Mouse (Mus musculus) embryonic facial prominence, embryonic 13.5 days (tissue): ENCODE data around the gene Rarb. TPM values are rescaled to one million over a fixed set of nuclear protein-coding genes. Genes with fewer than 3 reads are reported as not detected.

ENCODE experiments used
- ATAC-seq: fragments of 200-750 bp; cut with Nextera tagmentation; 2 replicates; pipeline ENCODE4 v1.8.0; 2017; ENCODE audit warnings: low read depth; ENCODE audit not compliant: insufficient number of reproducible peaks, insufficient read depth, low FRiP score, low TSS enrichment
- H3K27ac ChIP-seq: fragments of 300-500 bp; sonication (generic); 2 replicates; pipeline ENCODE4 v1.5.1; 2015; ENCODE audit warnings: moderate library complexity, mild to moderate bottlenecking, inconsistent platforms
- H3K27me3 ChIP-seq: fragments of 300-500 bp; sonication (generic); 2 replicates; pipeline ENCODE4 v1.6.1; 2015; ENCODE audit warnings: mild to moderate bottlenecking, inconsistent platforms
- H3K36me3 ChIP-seq: fragments of 300-500 bp; sonication (generic); 2 replicates; pipeline ENCODE4 v1.6.1; 2015; ENCODE audit warnings: mild to moderate bottlenecking, inconsistent platforms
- H3K4me1 ChIP-seq: fragments of 300-500 bp; sonication (generic); 2 replicates; pipeline ENCODE4 v1.6.1; 2015; ENCODE audit warnings: inconsistent platforms
- H3K4me2 ChIP-seq: fragments of 300-500 bp; sonication (generic); 2 replicates; pipeline ENCODE4 v1.6.1; 2015; ENCODE audit warnings: moderate library complexity, mild to moderate bottlenecking, inconsistent platforms
- H3K4me3 ChIP-seq: fragments of 300-500 bp; sonication (generic); 2 replicates; pipeline ENCODE4 v1.5.1; 2015; ENCODE audit warnings: mild to moderate bottlenecking, inconsistent platforms
- H3K9ac ChIP-seq: fragments of 300-500 bp; sonication (generic); 2 replicates; pipeline ENCODE4 v1.6.1; 2015; ENCODE audit warnings: mild to moderate bottlenecking, inconsistent platforms
- H3K9me3 ChIP-seq: fragments of 300-500 bp; sonication (generic); 2 replicates; pipeline ENCODE4 v1.6.1; 2016; ENCODE audit warnings: inconsistent platforms
- WGBS: fragments of 180-500 bp; shearing (Covaris S2); methylation state at CpG from one replicate; pipeline ENCODE4 v1.1.7; 2015; ENCODE audit warnings: mixed read lengths; 5-methylcytosine and 5-hydroxymethylcytosine counted together
- polyA plus RNA-seq: library from polyadenylated mRNA; unstranded; fragments of >200 nt; fragmentation: Nextera tagmentation; extraction: Ambion mirVana; gene quantifications from 2 replicates; pipeline ENCODE4 v1.2.1, GENCODE M21; 2015

The Rarb gene
- polyA plus RNA-seq, 1 experiment from 2014 or later = 12.7 TPM

DNA sequence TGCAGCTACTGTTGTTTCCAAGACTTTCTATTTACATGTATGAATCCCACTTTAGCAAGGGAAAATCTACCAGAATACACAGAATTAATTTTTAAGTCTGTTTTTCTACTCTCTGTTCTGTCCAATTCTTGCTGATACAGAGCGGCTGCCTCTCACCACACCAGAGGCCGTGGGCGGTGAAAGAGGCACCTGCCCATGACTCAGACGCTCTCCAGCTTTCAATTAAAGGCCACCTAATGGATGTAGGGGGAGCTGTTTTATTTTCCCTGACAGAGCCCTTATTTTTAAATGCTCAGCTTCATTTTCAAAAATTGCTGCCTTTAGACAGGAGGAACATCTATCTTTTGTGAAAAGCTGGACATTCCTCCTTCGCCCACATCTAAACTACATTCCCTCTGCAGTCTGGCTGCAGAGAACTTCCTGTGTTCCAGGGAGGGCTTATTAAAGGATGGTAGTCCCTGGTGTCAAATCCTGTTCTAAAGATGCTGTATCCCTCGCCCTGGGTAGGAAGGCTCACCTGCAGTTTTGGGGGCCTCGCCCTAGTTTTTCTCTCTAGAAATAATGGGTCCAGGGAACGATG lies 299.3 kb downstream of the Rarb start:
- no peak overlapping the region for H3K27ac ChIP-seq
- H3K9ac ChIP-seq = no peak overlapping the region
- peaks cover 32% of the 10 kb centered on the region for H3K4me1 ChIP-seq
- no peak for ATAC-seq
- no peaks in the 10 kb centered on the region for H3K9me3 ChIP-seq
- no peak overlapping the region for H3K4me2 ChIP-seq
- no peaks in the 10 kb centered on the region for H3K27me3 ChIP-seq
- no peak overlapping the region for H3K4me3 ChIP-seq
- no peaks in the 10 kb centered on the region for H3K36me3 ChIP-seq
- WGBS = 73% methylated on average over 8 of the region's 8 CpGs

- Histone ChIP-seq H3K27me3 (no peaks in the 10 kb centered on the region), H3K9me3 (no peaks in the 10 kb centered on the region), H3K4me3 (no peak overlapping the region), H3K9ac (no peak overlapping the region), H3K4me2 (no peak overlapping the region), H3K36me3 (no peaks in the 10 kb centered on the region), H3K27ac (no peak overlapping the region), H3K4me1 (peaks cover 30% of the 10 kb centered on the region)
- ATAC-seq = no peak
These were observed 301.0 kb downstream of the Rarb start for GRCm38 (mm10) chr14:16517958-16518357.

DNA sequence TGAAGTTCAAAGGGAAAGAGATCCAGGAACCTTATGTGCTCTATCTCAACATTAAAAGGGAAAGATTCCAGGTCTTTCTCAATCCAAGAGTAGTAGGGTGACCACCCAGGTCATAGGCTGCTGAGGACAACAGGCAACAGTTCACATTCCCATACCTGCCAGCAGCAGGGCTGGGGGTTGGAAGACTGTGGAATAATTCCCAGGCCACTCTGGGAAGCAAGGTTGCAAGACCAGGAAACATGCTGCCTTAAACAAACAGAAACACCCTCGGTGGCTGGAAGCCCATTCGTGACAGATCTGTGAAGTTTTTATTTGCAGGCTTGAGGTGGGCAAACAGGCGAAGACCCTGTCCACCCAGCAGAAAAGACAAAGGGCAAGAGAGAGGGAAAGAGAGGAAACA lies 303.2 kb downstream of the Rarb start:
- Histone ChIP-seq H3K9me3 (no peaks in the 10 kb centered on the region), H3K27me3 (no peaks in the 10 kb centered on the region), H3K9ac (no peak overlapping the region), H3K4me1 (peaks cover 31% of the 10 kb centered on the region), H3K27ac (no peak overlapping the region), H3K4me3 (no peak overlapping the region), H3K36me3 (no peaks in the 10 kb centered on the region), H3K4me2 (no peak overlapping the region)
- 63% methylated on average over 3 of the region's 3 CpGs for WGBS
- ATAC-seq = no peak

DNA sequence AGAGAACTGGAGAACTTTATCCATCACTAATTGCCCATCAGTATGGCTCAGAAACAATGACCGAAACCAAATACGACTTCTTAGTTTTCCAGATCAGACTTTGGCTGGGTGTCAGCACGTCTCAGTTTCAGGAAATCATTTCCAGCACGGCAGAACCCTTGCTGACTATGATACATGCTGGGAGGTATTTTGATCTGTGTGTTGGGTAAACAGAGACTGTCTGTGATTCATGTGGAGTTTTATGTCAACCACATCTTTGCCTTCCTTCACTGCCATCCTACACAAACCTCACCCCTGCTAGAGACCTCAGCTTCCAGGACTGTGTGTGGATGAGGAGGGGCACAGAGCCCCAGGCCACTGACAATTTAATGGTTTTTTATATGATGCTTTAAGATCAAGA lies 308.4 kb downstream of the Rarb start:
- peak; percentile 69 for ATAC-seq
- H3K9ac ChIP-seq = no peak overlapping the region
- 16% methylated on average over 4 of the region's 4 CpGs for WGBS
- H3K36me3 ChIP-seq = peaks cover 10% of the 10 kb centered on the region
- peak overlapping the region; percentile 61 for H3K27ac ChIP-seq
- H3K9me3 ChIP-seq = no peaks in the 10 kb centered on the region
- no peaks in the 10 kb centered on the region for H3K27me3 ChIP-seq
- H3K4me2 ChIP-seq = no peak overlapping the region
- peaks cover 22% of the 10 kb centered on the region for H3K4me1 ChIP-seq
- H3K4me3 ChIP-seq = no peak overlapping the region

GRCm38 (mm10) chr14:16509825-16510224 lies 309.1 kb downstream of the Rarb start:
- WGBS = 19% methylated on average over 4 of the region's 4 CpGs
- peak; percentile 64; the same call in 1 of the 2 replicates for ATAC-seq
- Histone ChIP-seq H3K4me1 (peaks cover 22% of the 10 kb centered on the region), H3K27ac (peak overlapping the region; percentile 61), H3K9me3 (no peaks in the 10 kb centered on the region), H3K4me2 (no peak overlapping the region), H3K27me3 (no peaks in the 10 kb centered on the region), H3K4me3 (no peak overlapping the region), H3K36me3 (peaks cover 10% of the 10 kb centered on the region), H3K9ac (no peak overlapping the region)

GRCm38 (mm10) chr14:16508760-16509159 lies 310.2 kb downstream of the Rarb start:
- Histone ChIP-seq H3K27ac (no peak overlapping the region), H3K4me1 (peaks cover 22% of the 10 kb centered on the region), H3K9me3 (no peaks in the 10 kb centered on the region), H3K36me3 (peaks cover 10% of the 10 kb centered on the region), H3K4me3 (no peak overlapping the region), H3K9ac (no peak overlapping the region), H3K4me2 (no peak overlapping the region), H3K27me3 (no peaks in the 10 kb centered on the region)
- WGBS = 91% methylated on average over 7 of the region's 7 CpGs
- ATAC-seq = no peak

DNA sequence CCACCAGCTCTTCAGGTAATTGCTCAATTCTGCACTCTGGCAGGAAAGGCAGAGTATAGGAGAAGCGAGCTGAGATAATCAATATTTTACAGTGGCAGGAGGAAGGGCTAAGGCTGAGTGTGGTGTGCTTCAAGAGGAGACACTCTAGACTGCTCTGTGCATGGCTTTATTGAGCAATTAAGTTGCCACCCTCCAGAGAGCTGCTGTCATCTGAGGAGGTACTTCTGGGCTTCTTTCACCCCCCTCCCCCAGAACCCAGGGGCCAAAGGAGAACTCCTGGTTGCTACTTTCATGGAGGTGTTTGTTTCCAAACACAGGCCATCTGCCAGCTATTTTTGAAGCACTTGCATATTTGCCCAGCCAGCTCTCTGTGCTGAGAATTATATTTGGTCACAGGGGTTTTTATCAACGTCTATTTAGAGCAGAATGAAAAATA lies 321.7 kb downstream of the Rarb start:
- Histone ChIP-seq H3K4me3 (no peak overlapping the region), H3K27ac (no peak overlapping the region), H3K4me2 (no peak overlapping the region), H3K9me3 (no peaks in the 10 kb centered on the region), H3K27me3 (no peaks in the 10 kb centered on the region), H3K36me3 (no peaks in the 10 kb centered on the region), H3K9ac (no peak overlapping the region), H3K4me1 (peaks cover 7% of the 10 kb centered on the region; the same call in 1 of the 2 replicates)
- 47% methylated on average over 2 of the region's 2 CpGs for WGBS
- ATAC-seq = no peak

GRCm38 (mm10) chr14:16483656-16484380 lies 335.1 kb downstream of the Rarb start:
- Histone ChIP-seq H3K27ac (peak overlapping the region; percentile 22; the same call in 1 of the 2 replicates), H3K4me1 (peaks cover 16% of the 10 kb centered on the region), H3K27me3 (no peaks in the 10 kb centered on the region), H3K4me2 (no peak overlapping the region), H3K4me3 (no peak overlapping the region), H3K36me3 (no peaks in the 10 kb centered on the region), H3K9ac (no peak overlapping the region), H3K9me3 (no peaks in the 10 kb centered on the region)
- 0 out of 2 replicates have a peak, but pooled peaks have one; percentile 45 for ATAC-seq
- WGBS = 39% methylated on average over 8 of the region's 8 CpGs

DNA sequence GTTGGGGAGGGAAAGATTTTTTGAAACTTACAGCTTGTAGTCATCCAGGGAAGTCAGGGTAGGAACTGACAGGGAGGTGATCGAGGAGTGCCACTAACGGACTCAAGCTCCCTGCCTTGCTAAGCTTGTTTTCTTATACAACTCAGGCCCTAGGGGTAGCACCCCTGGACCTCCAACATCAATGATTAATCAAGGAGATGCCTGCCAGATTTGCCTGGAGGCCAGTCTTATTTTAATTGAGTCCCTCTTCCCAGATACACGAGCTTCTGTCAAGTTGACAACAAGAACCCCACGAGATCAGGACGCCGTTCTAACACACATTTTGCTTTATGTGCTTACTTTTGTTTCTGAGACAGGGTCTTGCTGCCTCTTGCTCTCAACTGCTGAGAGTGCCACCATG lies 338.3 kb downstream of the Rarb start:
- no peaks in the 10 kb centered on the region for H3K9me3 ChIP-seq
- no peak for ATAC-seq
- H3K27me3 ChIP-seq = no peaks in the 10 kb centered on the region
- 57% methylated on average over 6 of the region's 6 CpGs for WGBS
- H3K4me1 ChIP-seq = peaks cover 16% of the 10 kb centered on the region
- no peak overlapping the region for H3K4me2 ChIP-seq
- no peak overlapping the region for H3K27ac ChIP-seq
- no peak overlapping the region for H3K9ac ChIP-seq
- no peaks in the 10 kb centered on the region for H3K36me3 ChIP-seq
- no peak overlapping the region for H3K4me3 ChIP-seq

GRCm38 (mm10) chr14:16479521-16479920 lies 339.4 kb downstream of the Rarb start:
- H3K4me3 ChIP-seq = no peak overlapping the region
- H3K9me3 ChIP-seq = no peaks in the 10 kb centered on the region
- H3K4me2 ChIP-seq = no peak overlapping the region
- ATAC-seq = no peak
- WGBS = 87% methylated on average over 2 of the region's 2 CpGs
- H3K36me3 ChIP-seq = no peaks in the 10 kb centered on the region
- H3K27ac ChIP-seq = no peak overlapping the region
- no peak overlapping the region for H3K9ac ChIP-seq
- peaks cover 15% of the 10 kb centered on the region for H3K4me1 ChIP-seq
- H3K27me3 ChIP-seq = no peaks in the 10 kb centered on the region

DNA sequence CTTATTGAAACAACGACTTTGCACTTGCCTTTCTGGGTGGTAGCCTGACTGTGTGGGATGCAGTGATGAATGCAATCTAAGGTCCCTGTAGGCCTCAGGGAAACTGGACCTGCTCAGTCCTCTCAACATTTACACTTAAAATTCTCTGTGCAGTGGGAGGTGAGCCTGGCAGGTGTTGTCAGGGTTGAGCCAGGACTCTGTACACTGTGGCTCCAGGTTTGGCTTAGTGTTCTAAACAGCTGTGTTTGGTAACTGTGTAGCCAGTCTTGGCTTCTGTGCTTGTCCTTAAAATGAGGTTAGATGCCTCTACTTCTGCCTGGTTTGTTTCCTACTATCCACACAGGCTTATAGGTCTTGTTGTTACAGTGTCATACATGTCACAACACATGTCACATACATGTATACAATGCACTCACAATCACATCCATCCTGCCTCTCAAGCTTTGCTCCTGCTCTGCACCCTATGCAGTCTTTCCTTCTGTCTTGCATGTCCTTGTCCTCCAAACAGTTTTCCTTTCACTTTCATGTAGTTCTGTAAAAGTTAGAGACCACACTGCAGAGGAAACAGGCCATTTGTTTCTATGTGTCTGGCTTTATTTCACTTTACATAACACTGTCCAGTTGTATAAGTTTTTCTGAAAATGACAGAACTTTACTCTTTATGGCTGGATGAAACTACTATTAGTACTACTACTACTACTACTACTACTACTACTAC lies 340.2 kb downstream of the Rarb start:
- Histone ChIP-seq H3K4me3 (no peak overlapping the region), H3K9me3 (no peaks in the 10 kb centered on the region), H3K4me1 (peaks cover 7% of the 10 kb centered on the region), H3K4me2 (no peak overlapping the region), H3K27ac (no peak overlapping the region), H3K36me3 (no peaks in the 10 kb centered on the region), H3K27me3 (no peaks in the 10 kb centered on the region), H3K9ac (no peak overlapping the region)
- ATAC-seq = no peak
- 88% methylated on average over 1 of the region's 1 CpGs for WGBS
